ENCODE assay signal across 27 mouse cellular contexts in the genomic region with DNA sequence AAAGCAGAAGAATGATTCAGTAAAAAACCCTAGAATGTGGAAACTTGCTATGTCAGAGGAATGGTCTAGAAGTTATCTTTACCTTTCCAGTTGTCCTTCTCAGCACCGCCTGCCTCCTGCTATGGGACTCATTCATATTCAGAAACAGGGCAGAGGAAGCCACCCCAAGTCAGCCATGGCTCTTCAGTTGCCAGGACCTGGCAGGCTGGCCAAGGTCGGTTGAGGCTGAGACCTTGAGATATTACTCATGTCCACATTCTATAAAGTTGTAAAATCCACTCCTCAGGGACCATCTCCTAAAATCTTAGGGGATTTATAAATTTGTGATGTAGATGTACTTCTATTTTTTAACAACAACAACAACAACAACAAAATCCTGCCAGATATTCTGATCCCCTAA.
A peak's percentile ranks its signal among the peaks of the same experiment; 100 is the strongest.
DNase-seq lines count a peak whose midpoint lies in the region; ATAC-seq and TF ChIP-seq lines count a peak whose summit lies in the region.
"Had no signal": no experiment of that assay in that cellular context is flagged by ENCODE, and none has a peak within 500 bp of the region (broad histone marks: within the 10 kb centered on the region; RNA-seq: fewer than 3 reads in every experiment).

No protein-coding gene starts in this region.

- DNase-seq in adrenal gland, adult (ENCODE audit: inconsistent age in 2 of 2, low spot score in 1 of 2): peak; percentile 47 to 68
- no peak for DNase-seq in adrenal gland, postnatal 4 days (ENCODE audit: low spot score in 2 of 2)
- DNase-seq in kidney, postnatal 36 days: no peak
- DNase-seq in adrenal gland, postnatal 14 days: peak; percentile 19
- DNase-seq in liver, postnatal 0 days: no peak
- DNase-seq in layer of hippocampus, adult 8-10 months (ENCODE audit: low spot score in 2 of 2): no peak
- DNase-seq: B cell, adult 2 months; cerebellum, adult 18-20 months; cerebellum, adult 9-10 months; cerebellum, postnatal 14 days; gastrocnemius, postnatal 10 days; gastrocnemius, postnatal 36 days; heart, adult 2 months; heart, postnatal 14 days; heart, postnatal 4 days had no signal

- TF ChIP-seq CTCF in liver, postnatal 0 days (IDR thresholded peaks at IDR 0.05; ENCODE audit: low read depth): no peak
- no peak for TF ChIP-seq CTCF in intestine, postnatal 0 days (IDR thresholded peaks at IDR 0.05; ENCODE audit: low read depth)

- H3K9me3 ChIP-seq in kidney, embryonic 16.5 days (ENCODE audit: low read length): no peaks in the 10 kb centered on the region
- H3K9me3 ChIP-seq in liver, postnatal 0 days (ENCODE audit: low read length): no peaks in the 10 kb centered on the region; the same call in 1 of the 2 replicates
- no peaks in the 10 kb centered on the region for H3K9me3 ChIP-seq in intestine, postnatal 0 days (ENCODE audit: control insufficient read depth)
- H3K9me3 ChIP-seq: forebrain, embryonic 10.5 days; forebrain, embryonic 13.5 days; heart, embryonic 10.5 days; heart, embryonic 13.5 days; hindbrain, embryonic 12.5 days; hindbrain, embryonic 15.5 days had no signal

- no peaks in the 10 kb centered on the region for H3K27me3 ChIP-seq in kidney, embryonic 16.5 days (ENCODE audit: insufficient read depth, low read length)
- no peaks in the 10 kb centered on the region for H3K27me3 ChIP-seq in liver, postnatal 0 days (ENCODE audit: insufficient read depth, low read length)
- H3K27me3 ChIP-seq in intestine, postnatal 0 days (replicated peaks; ENCODE audit: control insufficient read depth, insufficient read depth, low read length): no peaks in the 10 kb centered on the region
- H3K27me3 ChIP-seq: CH12.LX; forebrain, embryonic 13.5 days; heart, embryonic 13.5 days; hindbrain, embryonic 12.5 days; hindbrain, embryonic 15.5 days; Patski had no signal

- peak overlapping the region; percentile 67 for H3K27ac ChIP-seq in kidney, embryonic 16.5 days (ENCODE audit: low read length)
- no peak overlapping the region for H3K27ac ChIP-seq in liver, postnatal 0 days (ENCODE audit: low read depth)
- H3K27ac ChIP-seq in intestine, postnatal 0 days (ENCODE audit: low read depth, low read length): no peak overlapping the region
- H3K27ac ChIP-seq: forebrain, embryonic 10.5 days; forebrain, embryonic 13.5 days; heart, adult 2 months; heart, embryonic 10.5 days; heart, embryonic 13.5 days; hindbrain, embryonic 12.5 days; hindbrain, embryonic 15.5 days had no signal

- H3K4me2 ChIP-seq in kidney, embryonic 16.5 days (replicated peaks; ENCODE audit: low read depth, low read length): no peak overlapping the region
- H3K4me2 ChIP-seq in liver, postnatal 0 days (ENCODE audit: low read depth, low read length): no peak overlapping the region
- H3K4me2 ChIP-seq in intestine, postnatal 0 days (replicated peaks; ENCODE audit: low read depth): no peak overlapping the region
- H3K4me2 ChIP-seq: forebrain, embryonic 13.5 days; heart, embryonic 13.5 days; hindbrain, embryonic 12.5 days; hindbrain, embryonic 15.5 days had no signal

- WGBS in kidney, embryonic 16.5 days: 71% methylated on average over 2 of the region's 2 CpGs
- WGBS in liver, postnatal 0 days (ENCODE audit: insufficient replicate concordance): 73% methylated on average over 2 of the region's 2 CpGs
- WGBS in intestine, postnatal 0 days: 78% methylated on average over 2 of the region's 2 CpGs

- H3K4me1 ChIP-seq in kidney, embryonic 16.5 days (ENCODE audit: insufficient read depth, low read length): no peaks in the 10 kb centered on the region
- no peaks in the 10 kb centered on the region for H3K4me1 ChIP-seq in liver, postnatal 0 days (ENCODE audit: insufficient read depth)
- H3K4me1 ChIP-seq in intestine, postnatal 0 days (replicated peaks; ENCODE audit: control insufficient read depth, insufficient read depth, low read length): no peaks in the 10 kb centered on the region
- H3K4me1 ChIP-seq: forebrain, embryonic 13.5 days; heart, embryonic 10.5 days; heart, embryonic 13.5 days; hindbrain, embryonic 12.5 days; hindbrain, embryonic 15.5 days had no signal

- no peak for ATAC-seq in kidney, embryonic 16.5 days (ENCODE audit: low FRiP score, low TSS enrichment)
- no peak for ATAC-seq in liver, postnatal 0 days
- ATAC-seq in intestine, postnatal 0 days: no peak
- ATAC-seq: forebrain, embryonic 13.5 days; forebrain, embryonic 16.5 days; Patski had no signal

- H3K36me3 ChIP-seq in kidney, embryonic 16.5 days (ENCODE audit: insufficient read depth, low read length): no peaks in the 10 kb centered on the region
- H3K36me3 ChIP-seq in liver, postnatal 0 days (replicated peaks; ENCODE audit: insufficient read depth, low read length): no peaks in the 10 kb centered on the region
- no peaks in the 10 kb centered on the region for H3K36me3 ChIP-seq in intestine, postnatal 0 days (ENCODE audit: control insufficient read depth, insufficient read depth)
- H3K36me3 ChIP-seq: forebrain, embryonic 10.5 days; G1E; heart, embryonic 10.5 days; heart, embryonic 13.5 days; hindbrain, embryonic 12.5 days; hindbrain, embryonic 15.5 days had no signal

- no peak overlapping the region for H3K4me3 ChIP-seq in kidney, embryonic 16.5 days (ENCODE audit: low read length)
- H3K4me3 ChIP-seq in liver, postnatal 0 days (ENCODE audit: low read depth, low read length): no peak overlapping the region
- H3K4me3 ChIP-seq in intestine, postnatal 0 days (ENCODE audit: low read depth, low read length): no peak overlapping the region
- H3K4me3 ChIP-seq: forebrain, embryonic 10.5 days; forebrain, embryonic 13.5 days; heart, adult 2 months; heart, embryonic 10.5 days; heart, embryonic 13.5 days; hindbrain, embryonic 12.5 days; hindbrain, embryonic 15.5 days had no signal

- no peak overlapping the region for H3K9ac ChIP-seq in kidney, embryonic 16.5 days (replicated peaks; ENCODE audit: low read length)
- H3K9ac ChIP-seq in liver, postnatal 0 days (replicated peaks): no peak overlapping the region
- no peak overlapping the region for H3K9ac ChIP-seq in intestine, postnatal 0 days (ENCODE audit: low read depth, low read length)
- H3K9ac ChIP-seq: forebrain, embryonic 13.5 days; heart, embryonic 13.5 days; hindbrain, embryonic 12.5 days; hindbrain, embryonic 15.5 days had no signal

- no peak for TF ChIP-seq EP300 in liver, postnatal 0 days (IDR thresholded peaks at IDR 0.05; ENCODE audit: low read depth)

Comparison
In these comparisons a context has a peak if more than half of its experiments do, and no peak if none do; other contexts are left out.
1. DNase-seq: peak in adrenal gland, adult (2 of 2) and adrenal gland, postnatal 14 days (single experiment); none in adrenal gland, postnatal 4 days (0 of 2), kidney, postnatal 36 days (0 of 2), liver, postnatal 0 days (single experiment) and layer of hippocampus, adult 8-10 months (0 of 2).